Mouse (Mus musculus): ENCODE measurements around the gene Egf. TPM values are rescaled to one million over a fixed set of nuclear protein-coding genes. Genes with fewer than 3 reads are reported as not detected.

Egf gene
- 0.62 and 0.98 TPM in 2 replicates for polyA plus RNA-seq (2012; rRNA removed)

GRCm38 (mm10) chr3:129754650-129755604 is at the start of gene Egf:
Gene Egf (minus strand): TSS chr3:129755316.

GRCm38 (mm10) chr3:129803765-129804164 is 48.6 kb upstream of the Egf start, which contains the start of gene Lrit3:
Gene Lrit3 (minus strand): TSS chr3:129804030.

Other genes starting within 250 kb of the Egf start
- 7.4 and 8.1 TPM in 2 replicates for gene Elovl6, start 223.0 kb downstream of the Egf start, polyA plus RNA-seq (2012; rRNA removed)
- not detected in 2 replicates for gene Lrit3, start 48.7 kb upstream of the Egf start, polyA plus RNA-seq (2012; rRNA removed)
- 0.09 and 0.14 TPM in 2 replicates for gene Rrh, start 67.3 kb upstream of the Egf start, polyA plus RNA-seq (2012; rRNA removed)
- gene Gar1, start 76.1 kb upstream of the Egf start, polyA plus RNA-seq (2012; rRNA removed) = 97.8 and 112 TPM in 2 replicates
- 98.9 and 99.9 TPM in 2 replicates for gene Cfi, start 80.6 kb upstream of the Egf start, polyA plus RNA-seq (2012; rRNA removed)
- 44.2 and 47.2 TPM in 2 replicates for gene Pla2g12a, start 123.3 kb upstream of the Egf start, polyA plus RNA-seq (2012; rRNA removed)
- gene Casp6, start 146.1 kb upstream of the Egf start, polyA plus RNA-seq (2012; rRNA removed) = 19.8 and 23.5 TPM in 2 replicates
- 6.4 TPM in 2 replicates for gene Mcub, start 214.9 kb upstream of the Egf start, polyA plus RNA-seq (2012; rRNA removed)

Data from liver, embryonic 14 days (tissue).